Comparison of ENCODE assay signal across 21 mouse cellular contexts in the genomic region with DNA sequence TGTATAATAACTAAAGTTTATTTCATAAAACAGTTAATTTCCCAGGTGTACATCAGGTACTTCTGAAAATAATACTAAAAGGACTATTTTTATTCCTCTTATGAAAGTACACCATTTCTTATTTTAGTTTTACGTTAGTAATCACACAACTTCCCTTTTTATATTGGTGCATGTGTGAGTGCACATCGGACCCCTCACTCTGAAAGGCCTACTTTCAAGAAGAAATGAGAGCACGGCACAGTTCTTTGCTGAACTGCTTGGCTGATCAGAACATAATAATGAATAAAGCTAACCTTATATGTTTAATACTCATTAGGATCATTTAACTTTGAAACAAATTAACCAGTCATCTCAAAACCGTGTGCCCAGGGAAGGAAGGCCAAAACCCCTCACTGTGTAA. TPM values are rescaled to one million over a fixed set of nuclear protein-coding genes. Genes with fewer than 3 reads are reported as not detected.
DNase-seq lines count a peak whose midpoint lies in the region; ATAC-seq and TF ChIP-seq lines count a peak whose summit lies in the region.
"Had no signal": no experiment of that assay in that cellular context is flagged by ENCODE, and none has a peak within 500 bp of the region (broad histone marks: within the 10 kb centered on the region; RNA-seq: fewer than 3 reads in every experiment).

No protein-coding gene starts in this region.

- WGBS in liver, embryonic 12.5 days (ENCODE audit: insufficient replicate concordance) = 41% methylated on average over 4 of the region's 4 CpGs
- WGBS in liver, postnatal 0 days (ENCODE audit: insufficient replicate concordance) = 38% methylated on average over 4 of the region's 4 CpGs

- TF ChIP-seq CTCF in liver, postnatal 0 days (IDR thresholded peaks at IDR 0.05; ENCODE audit: low read depth) = no peak

- H3K27ac ChIP-seq in liver, embryonic 12.5 days = no peak overlapping the region
- no peak overlapping the region for H3K27ac ChIP-seq in liver, postnatal 0 days (ENCODE audit: low read depth)
- H3K27ac ChIP-seq: embryonic facial prominence, embryonic 13.5 days; forebrain, embryonic 12.5 days; heart, embryonic 15.5 days; hindbrain, embryonic 14.5 days; intestine, embryonic 15.5 days had no signal

- H3K4me2 ChIP-seq in liver, embryonic 12.5 days = peak overlapping the region; percentile 24; the same call in 1 of the 2 replicates
- H3K4me2 ChIP-seq in liver, postnatal 0 days (ENCODE audit: low read depth, low read length) = peak overlapping the region; percentile 44
- H3K4me2 ChIP-seq: embryonic facial prominence, embryonic 13.5 days; forebrain, embryonic 12.5 days; heart, embryonic 11.5 days; heart, embryonic 15.5 days; hindbrain, embryonic 14.5 days; intestine, embryonic 15.5 days had no signal

- H3K4me1 ChIP-seq in liver, embryonic 12.5 days = peaks cover 52% of the 10 kb centered on the region
- peaks cover 32% of the 10 kb centered on the region for H3K4me1 ChIP-seq in liver, postnatal 0 days (ENCODE audit: insufficient read depth)

- H3K36me3 ChIP-seq in liver, embryonic 12.5 days = no peaks in the 10 kb centered on the region
- no peaks in the 10 kb centered on the region; the same call in 1 of the 2 replicates for H3K36me3 ChIP-seq in liver, postnatal 0 days (replicated peaks; ENCODE audit: insufficient read depth, low read length)
- H3K36me3 ChIP-seq: embryonic facial prominence, embryonic 13.5 days; forebrain, embryonic 12.5 days; intestine, embryonic 15.5 days had no signal

- H3K27me3 ChIP-seq in liver, embryonic 12.5 days (replicated peaks) = no peaks in the 10 kb centered on the region
- H3K27me3 ChIP-seq in liver, postnatal 0 days (ENCODE audit: insufficient read depth, low read length) = no peaks in the 10 kb centered on the region
- H3K27me3 ChIP-seq: embryonic facial prominence, embryonic 13.5 days; forebrain, embryonic 12.5 days; heart, embryonic 15.5 days; intestine, embryonic 15.5 days had no signal

- H3K9ac ChIP-seq in liver, embryonic 12.5 days = no peak overlapping the region
- H3K9ac ChIP-seq in liver, postnatal 0 days (replicated peaks) = no peak overlapping the region; the same call in 1 of the 2 replicates
- H3K9ac ChIP-seq: embryonic facial prominence, embryonic 13.5 days; forebrain, embryonic 12.5 days; heart, embryonic 15.5 days; hindbrain, embryonic 14.5 days; intestine, embryonic 15.5 days had no signal

- H3K4me3 ChIP-seq in liver, embryonic 12.5 days = no peak overlapping the region
- no peak overlapping the region for H3K4me3 ChIP-seq in liver, postnatal 0 days (ENCODE audit: low read depth, low read length)
- H3K4me3 ChIP-seq: embryonic facial prominence, embryonic 13.5 days; forebrain, embryonic 12.5 days; heart, embryonic 15.5 days; intestine, embryonic 15.5 days had no signal

- ATAC-seq in liver, embryonic 12.5 days = no peak
- ATAC-seq in liver, postnatal 0 days = no peak
- no peak for ATAC-seq in frontal cortex, adult (ENCODE audit: low TSS enrichment)
- no peak for ATAC-seq in monocyte, adult 5-6 weeks (replicated peaks; ENCODE audit: insufficient number of reproducible peaks, low FRiP score, low TSS enrichment, poor library complexity, severe bottlenecking)
- ATAC-seq: forebrain, embryonic 16.5 days; intestine, embryonic 15.5 days had no signal

- no peaks in the 10 kb centered on the region for H3K9me3 ChIP-seq in liver, embryonic 12.5 days (replicated peaks)
- H3K9me3 ChIP-seq in liver, postnatal 0 days (ENCODE audit: low read length) = no peaks in the 10 kb centered on the region
- H3K9me3 ChIP-seq: embryonic facial prominence, embryonic 13.5 days; forebrain, embryonic 12.5 days; heart, embryonic 15.5 days; intestine, embryonic 15.5 days had no signal

- TF ChIP-seq EP300 in liver, postnatal 0 days (IDR thresholded peaks at IDR 0.05; ENCODE audit: low read depth) = no peak

- no peak for DNase-seq in liver
- peak; percentile 83 for DNase-seq in A20 (ENCODE audit: low read depth, low spot score)
- DNase-seq in B cell, adult 2 months = peak; percentile 44 to 48
- no peak for DNase-seq in liver, postnatal 0 days
- DNase-seq: adrenal gland, adult 8-10 months; adrenal gland, postnatal 36 days; cerebellum, adult 2 months; cerebellum, postnatal 10 days; gastrocnemius, postnatal 36 days; heart, adult 18-20 months; heart, postnatal 14 days had no signal

RNA-seq across cellular contexts. Expression of gene Rap1a, which starts 4.4 kb away (rescaled TPM):
- polyA plus RNA-seq in liver, embryonic 12.5 days (2016; fragmentation: Nextera tagmentation; extraction: Ambion mirVana) = 114 and 122 TPM in 2 replicates
- polyA plus RNA-seq in liver, postnatal 0 days (2015; fragmentation: Nextera tagmentation; extraction: Ambion mirVana) = 89.0 and 93.3 TPM in 2 replicates
- total RNA-seq in monocyte, adult 5-6 weeks (2017) = 424 to 819 TPM (median 731 TPM) in 3 replicates

Comparison
In these comparisons a context has a peak if more than half of its experiments do, and no peak if none do; other contexts are left out.
1. DNase-seq: peak in A20 (single experiment) and B cell, adult 2 months (2 of 2); none in liver (single experiment) and liver, postnatal 0 days (single experiment).